Mouse (Mus musculus) midbrain, embryonic 14.5 days (tissue): ENCODE measurements around the gene Il1r1. TPM values are rescaled to one million over a fixed set of nuclear protein-coding genes. Genes with fewer than 3 reads are reported as not detected.

Experiments
- ATAC-seq: fragments of 200-750 bp; cut with Nextera tagmentation; 2 replicates; pipeline ENCODE4 v1.8.0; 2017; ENCODE audit warnings: moderate number of reproducible peaks, moderate library complexity; ENCODE audit not compliant: low FRiP score, low TSS enrichment
- DNase-seq: peaks from one replicate; pipeline ENCODE4 v3.0.0-alpha.2; 2015
- H3K27ac ChIP-seq: fragments of 300-500 bp; sonication (generic); replicated peaks from 2 replicates; pipeline ENCODE4 v1.5.1; 2014; ENCODE audit warnings: mild to moderate bottlenecking, low read depth, low read length, moderate library complexity
- H3K27me3 ChIP-seq: fragments of 300-500 bp; sonication (generic); 2 replicates; pipeline ENCODE4 v1.6.1; 2014; ENCODE audit warnings: low read length, control low read depth, mixed read lengths; ENCODE audit not compliant: control insufficient read depth, insufficient read depth
- H3K36me3 ChIP-seq: fragments of 300-500 bp; sonication (generic); 2 replicates; pipeline ENCODE4 v1.6.1; 2014; ENCODE audit warnings: low read length, control low read depth; ENCODE audit not compliant: control insufficient read depth, insufficient read depth
- H3K4me1 ChIP-seq: fragments of 300-500 bp; sonication (generic); 2 replicates; pipeline ENCODE4 v1.6.1; 2014; ENCODE audit warnings: mild to moderate bottlenecking, antibody characterized with exemption, low read length, control low read depth; ENCODE audit not compliant: control insufficient read depth, insufficient read depth
- H3K4me2 ChIP-seq: fragments of 300-500 bp; sonication (generic); 2 replicates; pipeline ENCODE4 v1.6.1; 2014; ENCODE audit warnings: mild to moderate bottlenecking, low read length, moderate library complexity
- H3K4me3 ChIP-seq: fragments of 300-500 bp; sonication (generic); replicated peaks from 2 replicates; pipeline ENCODE4 v1.5.1; 2014; ENCODE audit warnings: low read depth, low read length
- H3K9ac ChIP-seq: fragments of 300-500 bp; sonication (generic); replicated peaks from 2 replicates; pipeline ENCODE4 v1.6.1; 2014; ENCODE audit warnings: mild to moderate bottlenecking, low read length, moderate library complexity
- H3K9me3 ChIP-seq: fragments of 300-500 bp; sonication (generic); 2 replicates; pipeline ENCODE4 v1.6.1; 2016; ENCODE audit warnings: low read length, control low read depth, mixed read lengths; ENCODE audit not compliant: control insufficient read depth
- WGBS: fragments of 180-500 bp; shearing (Covaris S2); extraction: QIAGEN DNeasy Blood & Tissue Kit; methylation state at CpG from one replicate; pipeline ENCODE4 v1.1.7; 2014; 5-methylcytosine and 5-hydroxymethylcytosine counted together
- polyA plus RNA-seq: library from polyadenylated mRNA; unstranded; fragments of >200 nt; fragmentation: Nextera tagmentation; extraction: Ambion mirVana; gene quantifications from 2 replicates; pipeline ENCODE4 v1.2.1, GENCODE M21; 2014

Il1r1 gene
- polyA plus RNA-seq, 1 experiment from 2014 or later = 0.79 TPM

DNA sequence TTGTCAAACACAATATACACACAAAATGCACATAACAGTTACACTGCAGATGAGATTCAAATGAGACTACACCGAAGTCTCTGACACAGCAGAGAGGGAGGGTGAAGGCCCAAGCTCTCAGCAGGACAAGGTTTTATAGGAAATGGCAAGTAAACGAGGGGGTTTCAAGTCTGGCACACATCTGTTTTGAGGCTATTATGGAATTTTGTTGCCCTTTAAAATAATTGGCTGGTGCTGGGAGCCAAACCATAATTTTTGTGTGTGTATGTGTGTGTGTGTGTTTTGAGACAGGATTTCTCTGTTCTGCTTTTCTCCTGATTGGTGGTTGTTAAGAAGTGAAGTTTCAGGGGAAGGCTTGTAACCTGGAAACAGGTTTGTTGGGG, 128.0 kb downstream of the Il1r1 start:
- no peaks in the 10 kb centered on the region for H3K9me3 ChIP-seq
- 76% methylated on average over 2 of the region's 2 CpGs for WGBS
- no peaks in the 10 kb centered on the region for H3K36me3 ChIP-seq
- no peaks in the 10 kb centered on the region for H3K4me1 ChIP-seq
- ATAC-seq (no peak), DNase-seq (no peak)
- no peaks in the 10 kb centered on the region for H3K27me3 ChIP-seq
- H3K4me3 ChIP-seq = no peak overlapping the region
- H3K9ac ChIP-seq = no peak overlapping the region
- no peak overlapping the region for H3K27ac ChIP-seq
- H3K4me2 ChIP-seq = no peak overlapping the region

DNA sequence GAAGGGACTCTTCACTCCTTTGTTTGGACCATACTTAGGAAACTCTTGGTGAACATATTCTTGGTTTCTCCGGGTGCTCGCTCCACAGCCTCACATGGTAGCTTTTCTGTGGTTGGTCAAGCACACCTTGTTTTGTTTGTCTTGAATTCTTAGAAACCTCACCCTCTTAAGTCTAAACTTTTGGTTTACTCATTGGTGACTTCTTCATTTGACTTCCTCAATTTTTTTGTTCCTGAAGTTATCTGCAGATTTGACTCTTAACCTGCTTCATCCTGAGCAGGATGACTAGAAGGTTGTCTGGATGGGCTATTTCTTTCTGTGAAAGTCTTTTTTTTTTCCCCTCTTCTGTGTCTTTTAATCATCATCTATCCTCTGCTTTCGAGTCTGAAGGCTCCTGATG, 129.8 kb downstream of the Il1r1 start:
- WGBS = 88% methylated on average over 3 of the region's 3 CpGs
- no peaks in the 10 kb centered on the region for H3K27me3 ChIP-seq
- DNase-seq = no peak
- ATAC-seq = no peak
- H3K4me2 ChIP-seq = no peak overlapping the region
- no peak overlapping the region for H3K9ac ChIP-seq
- H3K9me3 ChIP-seq = no peaks in the 10 kb centered on the region
- H3K4me1 ChIP-seq = no peaks in the 10 kb centered on the region
- no peaks in the 10 kb centered on the region for H3K36me3 ChIP-seq
- no peak overlapping the region for H3K4me3 ChIP-seq
- no peak overlapping the region for H3K27ac ChIP-seq

DNA sequence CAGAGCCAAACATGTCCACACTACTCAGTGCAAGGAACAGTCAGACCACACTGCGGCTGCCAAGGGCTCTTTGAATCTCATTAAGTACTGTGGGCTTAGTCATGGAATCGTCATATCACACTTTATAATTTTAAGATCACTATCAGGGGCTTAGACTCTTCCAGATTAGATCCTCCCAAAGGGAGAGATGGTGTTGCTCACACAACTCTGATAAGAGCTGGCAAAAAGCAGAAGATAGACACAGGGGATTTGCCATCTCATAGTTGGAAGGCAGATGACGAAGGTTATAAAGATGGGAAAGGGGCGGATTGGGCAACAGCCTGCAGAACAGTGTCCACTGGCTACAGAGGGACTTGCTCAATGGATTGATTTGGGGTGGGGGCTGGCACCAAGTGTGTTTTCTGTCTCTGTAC, 130.6 kb downstream of the Il1r1 start:
- no peak overlapping the region for H3K9ac ChIP-seq
- no peak overlapping the region for H3K4me2 ChIP-seq
- H3K9me3 ChIP-seq = no peaks in the 10 kb centered on the region
- no peaks in the 10 kb centered on the region for H3K4me1 ChIP-seq
- no peak for DNase-seq
- no peaks in the 10 kb centered on the region for H3K36me3 ChIP-seq
- no peak overlapping the region for H3K27ac ChIP-seq
- no peak overlapping the region for H3K4me3 ChIP-seq
- no peak for ATAC-seq
- 88% methylated on average over 4 of the region's 4 CpGs for WGBS
- no peaks in the 10 kb centered on the region for H3K27me3 ChIP-seq

DNA sequence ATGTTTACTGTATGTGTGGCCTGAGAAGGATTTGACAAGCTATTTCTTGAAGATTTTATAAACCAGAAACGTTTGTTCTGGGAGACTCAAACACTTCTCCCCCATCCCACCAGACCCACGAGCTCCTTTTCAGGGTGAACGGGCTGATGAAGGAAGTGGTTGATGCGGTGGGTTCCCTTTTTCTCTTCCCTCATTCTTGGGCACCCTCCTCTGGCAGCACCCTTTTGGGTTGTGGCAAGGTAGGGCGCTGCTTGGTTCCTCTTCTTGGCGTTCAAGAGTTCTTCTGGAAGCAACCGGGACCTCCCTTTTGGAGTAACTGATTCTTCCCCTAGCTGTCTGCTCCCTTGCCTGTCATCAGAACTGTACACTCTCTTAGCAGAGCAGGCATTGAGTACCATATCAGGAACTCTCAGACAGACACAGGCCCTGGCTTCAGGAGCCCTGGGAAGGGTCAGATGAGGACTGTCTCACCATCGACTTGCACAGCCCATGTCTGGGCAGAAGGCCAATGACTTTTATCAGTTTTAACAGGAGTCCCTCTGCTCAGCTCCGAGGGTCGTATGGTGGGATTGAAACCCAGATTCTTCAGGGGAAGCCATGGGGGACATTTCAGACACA, 131.1 kb downstream of the Il1r1 start:
- Histone ChIP-seq H3K9me3 (no peaks in the 10 kb centered on the region), H3K4me2 (no peak overlapping the region), H3K27me3 (no peaks in the 10 kb centered on the region), H3K4me3 (no peak overlapping the region), H3K27ac (no peak overlapping the region), H3K36me3 (no peaks in the 10 kb centered on the region), H3K9ac (no peak overlapping the region), H3K4me1 (no peaks in the 10 kb centered on the region)
- DNase-seq = no peak
- no peak for ATAC-seq
- 91% methylated on average over 10 of the region's 10 CpGs for WGBS

DNA sequence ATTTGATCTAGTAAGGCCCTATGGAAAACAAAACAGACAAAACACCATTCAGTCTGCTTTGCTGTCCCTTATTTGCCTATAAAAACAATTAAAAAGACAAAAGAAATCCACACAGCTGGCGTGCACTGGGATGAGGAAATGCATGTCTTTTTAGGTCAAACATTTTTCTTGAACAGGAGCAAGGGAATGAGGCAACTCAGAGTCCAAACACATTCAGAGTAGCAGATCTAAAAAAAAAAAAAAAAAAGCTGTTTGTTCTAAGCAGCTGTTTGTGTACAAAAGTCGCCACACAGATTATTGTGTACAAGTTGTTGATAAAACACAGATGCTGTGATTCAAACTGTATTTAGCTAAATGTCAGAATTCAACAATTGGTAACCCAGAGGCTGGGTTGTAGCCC, 133.0 kb downstream of the Il1r1 start:
- DNase-seq (no peak), ATAC-seq (no peak)
- Histone ChIP-seq H3K27me3 (no peaks in the 10 kb centered on the region), H3K4me2 (no peak overlapping the region), H3K4me3 (no peak overlapping the region), H3K9ac (no peak overlapping the region), H3K4me1 (no peaks in the 10 kb centered on the region), H3K36me3 (no peaks in the 10 kb centered on the region), H3K9me3 (no peaks in the 10 kb centered on the region), H3K27ac (no peak overlapping the region)
- 45% methylated on average over 2 of the region's 2 CpGs for WGBS

DNA sequence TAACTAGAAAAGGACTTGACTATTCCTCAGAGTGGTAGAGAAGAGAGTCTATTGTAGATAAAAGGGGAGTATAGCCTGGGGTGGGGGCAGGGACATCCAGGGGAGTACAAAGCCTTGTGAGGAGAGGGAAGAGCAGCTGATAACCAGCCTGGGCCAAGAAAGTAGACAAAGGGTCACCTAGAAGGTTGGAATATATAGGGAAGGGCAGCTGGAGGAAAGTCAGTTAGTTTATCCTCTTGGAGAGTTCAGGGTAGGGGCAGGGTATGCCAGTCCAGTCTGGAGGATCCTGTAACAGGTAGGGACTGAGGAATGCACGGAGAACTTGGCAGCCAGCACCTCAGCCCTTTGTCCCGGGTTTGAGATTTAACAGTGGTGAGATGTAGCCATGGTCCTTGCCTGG, 133.5 kb downstream of the Il1r1 start:
- Histone ChIP-seq H3K9ac (no peak overlapping the region), H3K27ac (no peak overlapping the region), H3K27me3 (no peaks in the 10 kb centered on the region), H3K4me3 (no peak overlapping the region), H3K36me3 (no peaks in the 10 kb centered on the region), H3K9me3 (no peaks in the 10 kb centered on the region), H3K4me1 (no peaks in the 10 kb centered on the region), H3K4me2 (no peak overlapping the region)
- WGBS = 78% methylated on average over 2 of the region's 2 CpGs
- DNase-seq (no peak), ATAC-seq (no peak)

DNA sequence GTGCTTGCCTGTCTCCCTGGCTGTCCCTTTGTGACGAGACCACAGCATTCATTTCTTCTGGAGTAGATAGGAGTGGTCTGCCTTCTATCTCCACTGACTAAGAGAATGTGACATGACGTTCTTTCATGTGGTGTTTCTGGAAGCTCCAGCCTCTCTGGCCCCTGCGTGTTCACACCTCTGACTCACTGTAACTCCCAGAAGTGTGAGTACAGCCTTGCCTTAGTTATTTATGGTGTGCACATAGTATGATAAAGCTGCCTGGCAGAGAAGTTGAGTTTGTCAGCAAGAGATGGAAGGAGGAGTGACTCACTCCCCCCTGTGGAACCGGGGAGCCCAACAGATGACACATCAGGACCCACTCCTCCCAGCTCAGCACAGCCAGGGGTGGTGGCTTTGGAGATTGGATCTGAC, 133.9 kb downstream of the Il1r1 start:
- Histone ChIP-seq H3K4me3 (no peak overlapping the region), H3K9ac (no peak overlapping the region), H3K36me3 (no peaks in the 10 kb centered on the region), H3K27me3 (no peaks in the 10 kb centered on the region), H3K27ac (no peak overlapping the region), H3K4me1 (no peaks in the 10 kb centered on the region), H3K9me3 (no peaks in the 10 kb centered on the region), H3K4me2 (no peak overlapping the region)
- ATAC-seq = no peak
- 83% methylated on average over 4 of the region's 4 CpGs for WGBS
- no peak for DNase-seq

DNA sequence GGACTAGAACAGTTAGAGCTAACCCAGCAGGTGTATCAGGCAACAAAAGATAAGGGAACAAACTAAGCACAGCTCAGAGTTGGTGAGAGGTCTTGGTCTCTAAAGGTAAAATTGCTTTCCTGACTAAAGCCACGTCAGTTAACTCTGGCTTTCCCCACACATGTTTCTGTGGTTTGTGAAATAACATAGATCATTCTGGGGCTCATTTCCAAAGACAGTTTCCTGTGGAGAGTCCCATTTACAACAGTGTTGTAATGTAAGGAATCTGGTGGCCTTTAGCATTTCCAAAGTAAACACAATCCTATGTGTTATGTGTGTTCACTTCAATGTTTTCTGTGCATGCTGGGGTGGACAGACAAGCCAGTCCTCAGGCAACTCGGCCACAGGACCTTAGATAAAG, 134.9 kb downstream of the Il1r1 start:
- Histone ChIP-seq H3K36me3 (no peaks in the 10 kb centered on the region), H3K4me2 (no peak overlapping the region), H3K27me3 (no peaks in the 10 kb centered on the region), H3K9ac (no peak overlapping the region), H3K27ac (no peak overlapping the region), H3K4me3 (no peak overlapping the region), H3K9me3 (no peaks in the 10 kb centered on the region), H3K4me1 (no peaks in the 10 kb centered on the region)
- DNase-seq (no peak), ATAC-seq (no peak)
- 75% methylated on average over 2 of the region's 2 CpGs for WGBS

DNA sequence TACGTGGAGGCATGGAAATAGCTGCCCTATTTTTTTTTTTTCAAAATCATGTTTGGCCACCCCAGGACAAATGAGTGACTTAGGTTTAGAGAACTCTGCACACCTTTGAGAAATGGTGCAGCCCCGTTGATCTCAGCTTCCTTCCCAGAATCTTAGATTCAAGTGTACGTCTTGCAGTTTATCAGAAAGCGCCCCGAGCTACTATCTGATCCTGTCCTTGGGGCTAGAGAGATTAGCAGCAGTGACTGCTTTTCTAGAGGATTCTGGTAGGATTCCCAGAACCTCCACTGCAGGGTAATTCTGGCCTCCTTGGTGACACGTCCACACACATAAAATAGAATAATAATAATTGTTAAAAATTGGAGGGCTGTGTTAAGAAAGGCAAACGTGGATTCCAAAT, 136.1 kb downstream of the Il1r1 start:
- no peaks in the 10 kb centered on the region for H3K4me1 ChIP-seq

More for the DNA sequence above, 136.1 kb downstream of the Il1r1 start:
- WGBS = 71% methylated on average over 7 of the region's 7 CpGs
- no peak overlapping the region for H3K4me2 ChIP-seq
- H3K27me3 ChIP-seq = no peaks in the 10 kb centered on the region
- no peak overlapping the region for H3K9ac ChIP-seq
- DNase-seq (no peak), ATAC-seq (no peak)
- H3K36me3 ChIP-seq = no peaks in the 10 kb centered on the region
- H3K27ac ChIP-seq = no peak overlapping the region
- no peaks in the 10 kb centered on the region for H3K9me3 ChIP-seq
- no peak overlapping the region for H3K4me3 ChIP-seq
